Mouse (Mus musculus) CH12F3 (cell line): ENCODE data around the gene Aaed1.

Source experiments
- in situ Hi-C: fragments of 300-500 bp; cut with MboI; formaldehyde crosslinking; loops from 2 replicates; pipeline ENCODE4 v1.14.3; 2020; ENCODE audit warnings: low sequenced_read_pairs

Gene Aaed1

GRCm38 (mm10) chr13:64312024-64312915, at the start of gene Aaed1:
Gene Aaed1, minus strand, starts transcription at chr13:64312710.
- in situ Hi-C loops, result loop anchor here (5.0 to 10.0 kb wide), 2 partner anchors 65 to 123 kb away; partner anchors contain the start of gene Cdk20

DNA sequence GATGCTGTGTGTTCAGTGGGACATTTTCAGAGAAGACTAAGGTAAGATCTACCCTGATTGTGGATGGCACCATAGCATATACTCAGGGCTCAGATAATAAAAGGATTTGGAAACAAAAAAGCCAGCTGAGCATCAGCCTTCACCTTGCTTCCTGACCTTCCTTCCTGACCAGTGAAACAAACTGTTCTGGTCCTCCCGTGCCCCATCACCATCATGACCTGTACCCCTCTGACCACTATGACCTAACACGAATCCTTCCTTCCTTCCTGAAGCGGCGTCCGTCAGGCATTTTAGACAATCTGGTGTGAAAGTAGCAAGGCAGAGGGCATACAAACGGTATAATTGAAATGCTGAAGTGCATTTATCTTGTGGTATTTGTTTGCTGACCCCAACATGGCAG, 49.6 kb upstream of the Aaed1 start:
- in situ Hi-C loops, result no loop called here

DNA sequence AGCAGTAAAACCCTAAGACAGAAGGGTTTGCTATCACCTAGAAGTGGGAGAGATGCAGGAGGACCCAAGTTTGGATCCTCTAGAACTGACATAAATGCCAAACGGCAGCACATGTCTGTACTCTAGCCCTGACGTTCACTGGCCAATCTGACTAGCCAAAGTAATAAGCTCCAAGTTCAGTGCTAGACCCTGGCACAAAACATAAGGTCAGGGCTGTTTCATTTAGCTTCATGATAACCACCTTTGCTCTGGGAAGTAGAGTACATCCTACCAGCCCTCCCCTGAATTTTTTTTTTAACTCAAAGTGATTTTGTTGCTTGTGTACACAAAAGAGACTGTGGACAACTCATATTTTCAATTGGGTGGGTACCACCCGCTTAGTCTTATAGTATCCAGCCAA, 48.5 kb upstream of the Aaed1 start:
- in situ Hi-C loops, result no loop called here

GRCm38 (mm10) chr13:64359702-64360101, 47.2 kb upstream of the Aaed1 start:
- in situ Hi-C loops, result no loop called here

- in situ Hi-C loops, result no loop called here
Observed at GRCm38 (mm10) chr13:64358476-64358875, 46.0 kb upstream of the Aaed1 start.

- in situ Hi-C loops, result no loop called here
Observed at GRCm38 (mm10) chr13:64357389-64357788, 44.9 kb upstream of the Aaed1 start.

DNA sequence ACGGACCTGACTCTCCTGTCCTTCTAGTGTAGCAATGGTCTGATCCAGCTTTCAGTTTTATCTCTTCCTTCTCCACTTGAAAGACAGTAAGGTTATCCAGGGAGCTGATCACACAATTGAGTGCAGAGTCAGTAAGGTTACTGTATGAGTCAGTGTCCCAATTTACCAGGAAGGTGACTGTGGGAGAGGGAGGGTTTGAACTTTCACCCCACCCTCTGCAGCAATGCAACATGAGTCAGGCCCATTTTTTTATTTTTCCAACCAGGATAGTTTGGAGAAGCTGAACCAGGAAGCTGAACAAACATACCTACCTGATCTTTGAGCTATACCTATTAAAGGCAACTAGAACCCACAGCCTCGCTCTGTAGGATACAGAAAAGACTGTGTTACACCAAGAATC, 37.0 kb upstream of the Aaed1 start:
- in situ Hi-C loops, result no loop called here

- in situ Hi-C loops, result no loop called here
Observed at GRCm38 (mm10) chr13:64344082-64344501, 31.6 kb upstream of the Aaed1 start.

GRCm38 (mm10) chr13:64343598-64343997, 31.1 kb upstream of the Aaed1 start:
- in situ Hi-C loops, result no loop called here

- in situ Hi-C loops, result no loop called here
Observed at GRCm38 (mm10) chr13:64335546-64336132, 23.1 kb upstream of the Aaed1 start.

DNA sequence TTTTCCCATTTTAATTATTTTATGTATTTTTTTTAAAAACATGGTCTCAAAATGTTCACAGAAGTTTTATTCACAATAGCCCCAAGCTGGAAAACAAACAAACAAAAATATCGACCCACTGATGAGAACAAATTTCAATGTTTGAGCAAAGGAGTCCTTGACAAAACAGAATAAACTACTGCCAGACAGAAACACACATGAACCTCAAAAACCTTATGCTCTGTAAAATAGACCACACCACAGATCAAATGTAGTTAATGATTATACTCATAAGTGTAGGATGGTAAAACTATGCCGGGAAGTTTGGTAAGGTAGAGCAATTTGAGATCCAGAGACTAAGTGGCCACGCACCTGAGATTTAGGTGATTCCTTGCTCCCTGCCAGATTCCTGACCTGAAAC, 20.6 kb upstream of the Aaed1 start:
- in situ Hi-C loops, result no loop called here

- in situ Hi-C loops, result no loop called here
Observed at GRCm38 (mm10) chr13:64332321-64332720, 19.8 kb upstream of the Aaed1 start.

DNA sequence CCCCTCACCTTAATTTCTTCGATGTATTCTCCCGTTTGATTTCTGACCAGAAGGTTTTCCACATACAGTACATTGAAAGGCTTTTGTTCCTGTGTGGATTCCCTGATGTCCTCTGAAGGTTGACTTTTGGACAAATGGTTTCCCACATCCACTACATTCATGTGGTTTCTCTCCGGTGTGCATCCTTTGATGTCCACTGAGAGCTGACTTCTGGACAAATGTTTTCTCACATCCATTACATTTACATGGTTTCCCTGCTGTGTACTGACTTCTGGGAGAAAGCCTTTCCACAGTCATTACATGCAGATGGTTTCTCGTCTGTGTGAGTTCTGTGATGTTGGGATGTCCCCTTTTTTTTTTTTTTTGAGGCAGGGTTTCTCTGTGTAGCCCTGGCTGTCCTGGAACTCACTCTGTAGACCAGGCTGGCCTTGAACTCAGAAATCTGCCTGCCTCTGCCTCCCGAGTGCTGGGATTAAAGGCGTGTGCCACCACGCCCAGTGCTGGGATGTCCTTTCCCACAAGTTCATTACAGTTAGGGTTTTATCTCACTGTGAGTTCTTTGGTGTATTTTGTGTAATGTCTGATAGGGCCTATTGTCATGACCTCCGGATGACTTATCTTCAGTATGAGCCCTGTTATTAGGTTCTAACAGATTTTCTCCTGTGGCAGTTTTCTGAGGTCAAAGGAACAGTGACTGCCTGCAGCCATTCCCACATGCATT, 10.2 kb upstream of the Aaed1 start:
- in situ Hi-C loops, result no loop called here

- in situ Hi-C loops, result no loop called here
Observed at GRCm38 (mm10) chr13:64320334-64320733, 7.8 kb upstream of the Aaed1 start.

DNA sequence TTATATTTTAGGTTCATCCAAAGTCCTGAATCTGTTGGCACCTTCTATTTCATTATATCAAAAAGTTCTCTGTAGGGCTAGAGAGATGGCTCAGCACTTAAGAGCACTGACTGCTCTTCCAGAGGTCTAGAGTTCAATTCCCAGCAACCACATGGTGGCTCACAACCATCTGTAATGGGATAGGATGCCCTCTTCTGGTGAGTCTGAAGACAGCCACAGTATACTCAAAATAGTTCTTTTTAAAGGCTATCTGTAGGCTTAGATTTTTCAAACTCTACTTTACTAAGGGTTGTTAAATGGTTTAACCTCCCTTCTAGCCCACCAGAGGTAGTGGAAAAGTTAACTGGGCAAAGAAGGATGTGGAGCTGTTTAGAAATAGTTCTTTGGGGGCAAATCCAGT, 7.3 kb upstream of the Aaed1 start:
- in situ Hi-C loops, result loop anchor here (10.0 kb wide), 1 partner anchor 115 kb away; the partner anchor contains the start of gene Cdk20

DNA sequence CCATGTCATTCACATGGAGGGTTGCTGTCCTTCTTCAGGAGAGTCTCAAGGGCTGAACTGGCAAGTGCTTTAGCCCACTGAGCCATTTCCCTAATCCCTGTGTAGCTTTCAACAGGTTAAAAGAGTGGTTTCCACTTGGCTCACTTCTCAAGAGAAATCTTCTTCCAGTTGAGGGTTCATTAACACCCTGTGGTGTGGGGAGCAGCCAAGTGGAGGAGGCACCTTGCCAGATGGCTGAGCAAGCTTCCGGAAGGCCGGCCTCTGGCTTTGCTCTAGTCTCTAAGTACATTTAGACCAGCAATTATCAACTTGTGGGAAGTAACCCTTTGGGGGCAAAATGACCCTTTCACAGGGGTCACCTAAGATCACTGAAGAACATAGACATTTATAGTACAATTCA, 5.8 kb upstream of the Aaed1 start:
- in situ Hi-C loops, result loop anchor here (10.0 kb wide), 1 partner anchor 116 kb away; the partner anchor contains the start of gene Cdk20

- in situ Hi-C loops, result loop anchor here (10.0 kb wide), 1 partner anchor 119 kb away; the partner anchor contains the start of gene Cdk20
Observed at GRCm38 (mm10) chr13:64315483-64316050, 3.1 kb upstream of the Aaed1 start.

DNA sequence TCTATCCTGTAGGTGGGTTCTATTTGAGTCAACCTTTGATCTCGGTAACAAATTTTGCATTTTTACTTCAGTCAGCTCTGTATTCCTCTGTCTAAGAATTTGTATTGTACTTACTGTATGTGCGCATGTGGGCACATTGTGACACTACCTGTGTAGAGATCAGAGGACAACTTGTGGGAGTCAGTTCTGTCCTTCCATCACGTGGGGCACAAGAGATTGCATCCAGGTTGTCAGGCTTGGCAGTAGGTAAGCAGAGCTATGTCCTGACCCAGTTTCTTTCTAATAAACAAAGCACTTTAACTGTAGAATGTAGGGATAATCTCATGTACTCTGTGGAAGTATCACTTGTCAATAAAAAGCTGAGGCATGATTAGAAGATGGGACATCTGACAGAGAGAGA, 1.5 kb upstream of the Aaed1 start:
- in situ Hi-C loops, result loop anchor here (5.0 to 10.0 kb wide), 2 partner anchors 67 to 121 kb away; partner anchors contain the start of gene Cdk20

DNA sequence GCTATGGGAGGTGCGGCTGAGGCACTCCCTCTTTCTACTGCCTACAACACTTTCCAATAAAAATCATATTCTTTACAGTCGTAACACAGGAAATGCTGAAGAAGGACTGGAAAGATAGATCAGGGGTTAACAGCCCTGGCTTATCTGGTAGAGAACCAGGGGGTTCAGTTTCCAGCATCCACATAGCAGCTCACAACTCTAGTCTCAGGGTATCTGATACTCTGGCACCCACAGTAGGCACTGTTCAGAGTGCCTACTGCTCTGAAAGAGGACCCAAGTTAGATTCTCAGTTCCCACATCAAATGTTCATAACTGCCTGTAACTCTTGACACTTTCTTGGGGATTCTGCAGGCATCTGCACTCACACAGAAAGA, 393 bp upstream of the Aaed1 start:
- in situ Hi-C loops, result loop anchor here (5.0 to 10.0 kb wide), 2 partner anchors 66 to 122 kb away; partner anchors contain the start of gene Cdk20

DNA sequence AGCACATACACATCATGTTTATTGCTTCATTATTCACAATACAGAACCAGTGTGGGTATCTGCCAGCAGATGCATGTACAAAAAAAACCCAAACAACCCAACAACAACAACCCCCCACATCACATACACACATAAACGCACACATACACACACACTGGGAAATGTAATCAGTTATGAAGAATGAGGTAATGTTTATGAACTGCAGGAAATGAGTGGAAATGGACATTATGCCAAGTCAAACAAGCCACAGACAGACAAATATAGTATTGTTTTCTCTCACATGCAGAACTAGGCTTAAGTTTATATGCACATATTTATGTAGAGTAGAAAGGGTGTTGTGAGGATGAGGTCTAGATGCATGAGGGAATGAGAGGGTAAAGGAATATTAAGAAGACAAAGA, 1.2 kb downstream of the Aaed1 start:
- in situ Hi-C loops, result loop anchor here (5.0 to 10.0 kb wide), 2 partner anchors 64 to 124 kb away; partner anchors contain the start of gene Cdk20

GRCm38 (mm10) chr13:64310585-64310984, 1.9 kb downstream of the Aaed1 start:
- in situ Hi-C loops, result loop anchor here (5.0 to 10.0 kb wide), 2 partner anchors 63 to 124 kb away; partner anchors contain the start of gene Cdk20
